Mouse (Mus musculus) G1E (cell line): Measurements from ENCODE around the gene Dcst1.

ENCODE experiments used
- CTCF ChIP-seq: IDR thresholded peaks from 2 replicates; pipeline ENCODE4 v1.5.1; 2012; ENCODE audit warnings: low read depth, low read length, inconsistent platforms, mixed read lengths
- POLR2AphosphoS5 ChIP-seq: IDR thresholded peaks from 2 replicates; pipeline ENCODE4 v1.6.1; 2012; ENCODE audit warnings: low read depth, low read length, inconsistent platforms; ENCODE audit not compliant: insufficient replicate concordance
- TAL1 ChIP-seq: conservative IDR thresholded peaks from 2 replicates; pipeline ENCODE4 v1.6.1; 2012; ENCODE audit warnings: low read depth, low read length, inconsistent platforms, mixed read lengths

- TF ChIP-seq CTCF (no peak), POLR2AphosphoS5 (no peak), TAL1 (no peak)
Measured at GRCm38 (mm10) chr3:89381233-89381632, 16.2 kb upstream of the Dcst1 start.
